Mouse (Mus musculus) midbrain, embryonic 16.5 days (tissue): ENCODE data around the gene Sh3bp5. TPM values are rescaled to one million over a fixed set of nuclear protein-coding genes. Genes with fewer than 3 reads are reported as not detected.

ENCODE experiments used
- ATAC-seq: fragments of 200-750 bp; cut with Nextera tagmentation; 2 replicates; pipeline ENCODE4 v1.8.0; 2017; ENCODE audit warnings: moderate TSS enrichment
- H3K27ac ChIP-seq: fragments of 300-500 bp; sonication (generic); 2 replicates; pipeline ENCODE4 v1.5.1; 2014; ENCODE audit warnings: mild to moderate bottlenecking, low read length, mixed read lengths
- H3K27me3 ChIP-seq: fragments of 300-500 bp; sonication (generic); 2 replicates; pipeline ENCODE4 v1.6.1; 2014; ENCODE audit warnings: low read depth, low read length, mixed read lengths; ENCODE audit not compliant: control insufficient read depth, insufficient read depth
- H3K36me3 ChIP-seq: fragments of 300-500 bp; sonication (generic); 2 replicates; pipeline ENCODE4 v1.6.1; 2014; ENCODE audit warnings: mild to moderate bottlenecking, low read length, moderate library complexity, mixed read lengths; ENCODE audit not compliant: control insufficient read depth, insufficient read depth
- H3K4me1 ChIP-seq: fragments of 300-500 bp; sonication (generic); 2 replicates; pipeline ENCODE4 v1.6.1; 2014; ENCODE audit warnings: mild to moderate bottlenecking, low read length, mixed read lengths; ENCODE audit not compliant: control insufficient read depth, insufficient read depth
- H3K4me2 ChIP-seq: fragments of 300-500 bp; sonication (generic); 2 replicates; pipeline ENCODE4 v1.6.1; 2014; ENCODE audit warnings: mild to moderate bottlenecking, low read length, mixed read lengths
- H3K4me3 ChIP-seq: fragments of 300-500 bp; sonication (generic); 2 replicates; pipeline ENCODE4 v1.5.1; 2014; ENCODE audit warnings: low read depth, mild to moderate bottlenecking, low read length, moderate library complexity, mixed read lengths
- H3K9ac ChIP-seq: fragments of 300-500 bp; sonication (generic); 2 replicates; pipeline ENCODE4 v1.6.1; 2014; ENCODE audit warnings: low read depth, low read length, mixed read lengths
- H3K9me3 ChIP-seq: fragments of 300-500 bp; sonication (generic); replicated peaks from 2 replicates; pipeline ENCODE4 v1.6.1; 2014; ENCODE audit warnings: mild to moderate bottlenecking, low read length, mixed read lengths; ENCODE audit not compliant: control insufficient read depth, poor library complexity, severe bottlenecking
- WGBS: fragments of 180-500 bp; shearing (Covaris S2); extraction: QIAGEN DNeasy Blood & Tissue Kit; methylation state at CpG from one replicate; pipeline ENCODE4 v1.1.7; 2014; 5-methylcytosine and 5-hydroxymethylcytosine counted together
- polyA plus RNA-seq: library from polyadenylated mRNA; unstranded; fragments of >200 nt; fragmentation: Nextera tagmentation; extraction: Ambion mirVana; gene quantifications from 2 replicates; pipeline ENCODE4 v1.2.1, GENCODE M21; 2015

Sh3bp5 gene
- polyA plus RNA-seq, 1 experiment from 2014 or later: 156 TPM

DNA sequence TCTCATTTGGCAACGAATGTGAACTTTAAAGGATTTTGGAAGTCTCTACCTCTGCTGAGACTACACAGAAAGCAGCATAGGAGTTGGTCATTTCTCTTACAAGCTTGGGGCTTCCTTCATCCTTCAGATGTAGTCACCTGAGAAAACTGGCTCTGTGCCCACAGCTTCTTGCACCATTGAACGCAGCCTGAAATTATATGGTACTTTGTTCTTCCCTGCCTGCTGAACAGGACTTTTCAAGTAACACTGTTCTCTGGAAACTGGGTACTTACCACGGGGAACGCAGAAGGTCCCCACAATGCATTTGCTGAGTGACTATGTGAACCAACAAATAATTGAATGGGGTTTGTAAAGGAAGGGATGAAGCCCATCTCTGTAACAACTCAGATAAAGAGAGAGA is 112.7 kb downstream of the Sh3bp5 start:
- Histone ChIP-seq H3K9me3 (no peaks in the 10 kb centered on the region), H3K4me2 (peak overlapping the region; percentile 48), H3K9ac (no peak overlapping the region; the same call in 1 of the 2 replicates), H3K27ac (no peak overlapping the region), H3K36me3 (no peaks in the 10 kb centered on the region), H3K27me3 (no peaks in the 10 kb centered on the region), H3K4me1 (0 out of 2 replicates have a peak, but pooled peaks cover 2% of the 10 kb centered on the region), H3K4me3 (no peak overlapping the region)
- 85% methylated on average over 4 of the region's 4 CpGs for WGBS
- no peak for ATAC-seq

DNA sequence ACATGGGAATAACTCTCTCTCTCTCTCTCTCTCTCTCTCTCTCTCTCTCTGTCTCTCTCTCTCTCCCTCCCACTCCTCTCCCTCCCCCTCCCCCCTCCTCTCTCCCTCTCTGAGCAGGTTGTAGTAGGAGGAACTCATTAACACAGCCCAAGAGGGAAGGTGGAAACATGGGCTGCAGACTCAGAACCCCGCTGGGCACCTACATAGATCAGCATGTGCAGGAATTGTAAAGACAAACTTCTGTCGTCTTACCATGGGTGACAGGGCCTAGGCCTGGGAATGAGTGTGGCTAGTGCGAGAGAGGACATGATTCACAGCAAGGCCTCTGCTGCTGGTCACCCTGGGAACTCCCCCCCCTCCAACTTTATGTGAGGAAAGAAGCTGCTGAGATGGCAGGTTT is 113.7 kb downstream of the Sh3bp5 start:
- ATAC-seq: no peak
- H3K9me3 ChIP-seq: no peaks in the 10 kb centered on the region
- H3K36me3 ChIP-seq: no peaks in the 10 kb centered on the region
- H3K27ac ChIP-seq: no peak overlapping the region
- H3K4me2 ChIP-seq: no peak overlapping the region
- H3K9ac ChIP-seq: no peak overlapping the region
- H3K27me3 ChIP-seq: no peaks in the 10 kb centered on the region
- 93% methylated on average over 3 of the region's 3 CpGs for WGBS
- no peak overlapping the region for H3K4me3 ChIP-seq
- H3K4me1 ChIP-seq: 0 out of 2 replicates have a peak, but pooled peaks cover 2% of the 10 kb centered on the region

DNA sequence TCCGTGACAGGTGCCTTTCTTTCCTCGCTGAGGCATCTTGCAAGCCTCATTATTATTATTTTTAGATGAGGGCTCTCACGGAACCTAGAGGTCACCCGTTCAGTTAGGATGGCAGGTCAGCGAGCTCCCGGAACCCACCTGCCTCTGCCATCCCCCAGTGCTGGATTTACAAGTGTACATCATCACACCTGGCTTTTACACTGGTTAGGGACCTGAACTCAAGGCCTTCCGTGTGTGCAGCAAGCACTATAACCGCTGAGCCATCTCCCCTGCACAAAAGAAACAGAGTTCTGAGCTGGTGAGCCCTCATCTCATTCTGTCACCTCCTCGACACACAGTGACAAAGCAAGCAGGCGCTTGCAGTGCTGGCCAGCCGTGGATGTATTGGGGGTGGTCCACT is 114.7 kb downstream of the Sh3bp5 start:
- no peaks in the 10 kb centered on the region for H3K36me3 ChIP-seq
- no peaks in the 10 kb centered on the region for H3K27me3 ChIP-seq
- no peak overlapping the region for H3K27ac ChIP-seq
- no peak overlapping the region for H3K9ac ChIP-seq
- ATAC-seq: no peak
- H3K4me2 ChIP-seq: no peak overlapping the region
- H3K9me3 ChIP-seq: no peaks in the 10 kb centered on the region
- no peak overlapping the region for H3K4me3 ChIP-seq
- WGBS: 85% methylated on average over 11 of the region's 11 CpGs
- 0 out of 2 replicates have a peak, but pooled peaks cover 2% of the 10 kb centered on the region for H3K4me1 ChIP-seq

DNA sequence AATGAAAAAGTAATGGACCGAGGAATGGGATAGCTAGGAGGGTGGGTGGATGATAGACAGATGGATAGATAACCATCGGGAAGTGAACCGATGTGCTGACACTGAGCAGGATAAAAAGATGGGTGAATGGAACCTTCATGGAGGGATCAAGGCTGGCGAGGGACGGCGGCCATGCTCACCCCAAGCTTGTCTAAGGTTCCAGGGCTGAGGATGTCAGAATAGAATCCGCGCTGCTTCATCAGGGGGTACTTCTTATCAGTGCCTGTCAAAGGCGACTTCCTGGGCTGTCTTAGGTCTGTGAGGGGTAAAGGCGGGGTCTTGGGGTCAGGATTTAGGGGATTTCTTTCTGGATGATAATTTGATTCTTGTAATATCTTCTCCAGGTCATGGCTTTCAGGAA is 116.3 kb downstream of the Sh3bp5 start:
- Histone ChIP-seq H3K27ac (no peak overlapping the region), H3K9ac (no peak overlapping the region), H3K27me3 (no peaks in the 10 kb centered on the region), H3K4me3 (no peak overlapping the region), H3K9me3 (no peaks in the 10 kb centered on the region), H3K4me1 (0 out of 2 replicates have a peak, but pooled peaks cover 2% of the 10 kb centered on the region), H3K4me2 (no peak overlapping the region), H3K36me3 (no peaks in the 10 kb centered on the region)
- no peak for ATAC-seq
- WGBS: 83% methylated on average over 10 of the region's 10 CpGs

DNA sequence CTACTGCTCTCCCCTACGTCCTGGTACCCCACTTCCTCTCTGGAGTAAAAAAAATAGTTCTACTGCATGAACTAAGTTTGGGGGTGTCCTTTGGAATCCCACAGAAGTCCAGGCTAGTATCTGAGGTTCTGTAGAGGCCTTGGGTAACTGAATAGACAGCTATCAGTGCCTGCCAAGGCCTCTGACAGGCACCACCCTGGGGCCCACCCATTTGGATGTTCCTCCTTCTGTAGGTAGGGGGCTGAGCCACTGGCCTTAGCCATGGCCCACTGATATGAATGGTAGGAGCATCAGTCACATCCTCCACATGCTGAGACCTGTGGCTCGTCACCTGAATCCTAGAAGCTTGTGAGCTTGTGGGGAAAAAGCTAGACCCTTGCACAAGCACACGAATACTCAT is 118.1 kb downstream of the Sh3bp5 start:
- Histone ChIP-seq H3K9ac (no peak overlapping the region), H3K4me1 (no peaks in the 10 kb centered on the region), H3K27me3 (no peaks in the 10 kb centered on the region), H3K36me3 (no peaks in the 10 kb centered on the region), H3K27ac (no peak overlapping the region), H3K4me3 (no peak overlapping the region), H3K4me2 (no peak overlapping the region), H3K9me3 (no peaks in the 10 kb centered on the region)
- 87% methylated on average over 3 of the region's 3 CpGs for WGBS
- no peak for ATAC-seq

DNA sequence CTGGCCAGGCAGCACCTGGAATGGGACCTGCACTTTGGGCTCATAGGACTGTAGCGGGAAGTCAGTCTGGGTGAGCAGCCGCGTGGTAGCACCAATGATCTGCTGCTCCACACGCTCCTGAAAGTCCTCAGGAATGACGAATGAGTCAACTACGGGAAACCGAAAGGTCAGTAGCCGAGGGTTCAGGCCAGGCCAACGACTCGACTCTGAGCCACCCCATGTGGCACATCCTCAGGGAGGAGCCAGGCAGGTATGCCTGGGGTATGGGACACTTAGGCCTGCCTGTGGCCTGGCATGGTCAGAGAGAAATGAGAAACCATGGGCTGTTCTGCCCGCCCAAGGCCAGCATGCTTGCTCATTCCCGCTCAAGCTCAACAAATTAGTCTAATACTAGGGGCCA is 119.3 kb downstream of the Sh3bp5 start:
- Histone ChIP-seq H3K9ac (no peak overlapping the region), H3K27ac (no peak overlapping the region), H3K4me3 (no peak overlapping the region), H3K4me2 (no peak overlapping the region), H3K27me3 (no peaks in the 10 kb centered on the region), H3K9me3 (no peaks in the 10 kb centered on the region), H3K36me3 (no peaks in the 10 kb centered on the region), H3K4me1 (no peaks in the 10 kb centered on the region)
- no peak for ATAC-seq
- WGBS: 89% methylated on average over 12 of the region's 12 CpGs

DNA sequence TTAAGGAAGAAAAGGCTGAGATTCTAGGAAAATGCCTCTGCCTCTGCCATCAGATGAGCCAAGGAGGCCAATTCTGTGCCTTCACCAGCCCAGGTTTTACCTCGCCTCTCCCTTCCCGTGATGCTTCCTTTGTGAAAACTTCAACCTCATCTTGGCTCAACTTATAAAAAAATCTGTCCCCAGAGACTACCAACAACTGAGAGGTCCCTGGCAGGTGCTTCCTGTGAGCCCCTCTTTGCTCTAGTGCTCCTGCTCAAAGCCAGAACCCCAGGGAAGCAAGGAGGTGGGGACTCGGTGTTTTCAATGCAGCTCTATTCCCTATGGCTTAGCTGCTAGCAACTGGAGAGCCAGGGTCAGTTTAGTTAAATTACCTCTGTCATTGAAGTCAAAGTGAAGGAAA is 122.7 kb downstream of the Sh3bp5 start:
- Histone ChIP-seq H3K4me3 (no peak overlapping the region), H3K9ac (no peak overlapping the region), H3K27me3 (no peaks in the 10 kb centered on the region), H3K4me1 (no peaks in the 10 kb centered on the region), H3K36me3 (no peaks in the 10 kb centered on the region), H3K4me2 (no peak overlapping the region), H3K9me3 (no peaks in the 10 kb centered on the region), H3K27ac (no peak overlapping the region)
- 37% methylated on average over 3 of the region's 3 CpGs for WGBS
- no peak for ATAC-seq

Other genes starting within 250 kb of the Sh3bp5 start
- 2.4 and 3.3 TPM in 2 replicates for gene Tnnc1, start 227.8 kb downstream of the Sh3bp5 start, polyA plus RNA-seq
- 354 and 388 TPM in 2 replicates for gene Nisch, start 219.1 kb downstream of the Sh3bp5 start, polyA plus RNA-seq
- gene Sema3g, start 218.2 kb downstream of the Sh3bp5 start, polyA plus RNA-seq: 0.46 and 0.61 TPM in 2 replicates
- gene Phf7, start 184.8 kb downstream of the Sh3bp5 start, polyA plus RNA-seq: 10.2 and 10.8 TPM in 2 replicates
- gene Bap1, start 184.6 kb downstream of the Sh3bp5 start, polyA plus RNA-seq: 116 and 125 TPM in 2 replicates
- 4.9 TPM in 2 replicates for gene Dnah1, start 112.2 kb downstream of the Sh3bp5 start, polyA plus RNA-seq
- 88.8 and 94.5 TPM in 2 replicates for gene Capn7, start 99.4 kb downstream of the Sh3bp5 start, polyA plus RNA-seq
- 7.3 and 8.6 TPM in 2 replicates for gene Eaf1, start 58.3 kb upstream of the Sh3bp5 start, polyA plus RNA-seq
- gene Mettl6, start 59.0 kb upstream of the Sh3bp5 start, polyA plus RNA-seq: 43.1 and 48.3 TPM in 2 replicates
- gene Colq, start 155.3 kb upstream of the Sh3bp5 start, polyA plus RNA-seq: not detected in 2 replicates
- gene Gm49387, start 204.8 kb upstream of the Sh3bp5 start, polyA plus RNA-seq: not detected in 2 replicates
- gene Btd, start 204.9 kb upstream of the Sh3bp5 start, polyA plus RNA-seq: 15.0 and 17.2 TPM in 2 replicates
- 8.6 and 10.6 TPM in 2 replicates for gene Hacl1, start 205.2 kb upstream of the Sh3bp5 start, polyA plus RNA-seq